Mouse (Mus musculus) CH12.LX (cell line): ENCODE results near the gene Psmd3. TPM values are rescaled to one million over a fixed set of nuclear protein-coding genes. Genes with fewer than 3 reads are reported as not detected.

Source experiments
- DNase-seq: peaks from one replicate; pipeline ENCODE4 v3.0.0-alpha.2; 2013; ENCODE audit errors: extremely low read depth
- H3K27ac ChIP-seq: 2 replicates; pipeline ENCODE4 v1.5.1; 2012; ENCODE audit warnings: low read depth, mild to moderate bottlenecking, control low read depth, moderate library complexity; ENCODE audit not compliant: insufficient read depth
- H3K27me3 ChIP-seq: replicated peaks from 2 replicates; pipeline ENCODE3; 2012; ENCODE audit warnings: inconsistent platforms
- H3K36me3 ChIP-seq, 2 experiments: replicated peaks in 1 of 2; 2 replicates each; pipeline versions ENCODE3 to v1.6.1; 2012; ENCODE audit warnings: inconsistent platforms in 1 of 2, low read length in 1 of 2, mild to moderate bottlenecking in 1 of 2, mixed read lengths in 1 of 2, moderate library complexity in 1 of 2; ENCODE audit not compliant: control insufficient read depth in 1 of 2, insufficient read depth in 1 of 2
- H3K4me1 ChIP-seq, 2 experiments: 2 replicates each; pipeline ENCODE4 v1.6.1; 2012; ENCODE audit warnings: inconsistent platforms in 1 of 2, moderate library complexity in 1 of 2; ENCODE audit not compliant: insufficient read depth in 2 of 2, control insufficient read depth in 1 of 2
- H3K4me2 ChIP-seq: 2 replicates; pipeline ENCODE4 v1.6.1; 2012; ENCODE audit warnings: low read depth, mild to moderate bottlenecking, control low read depth; ENCODE audit not compliant: poor library complexity, insufficient read depth, severe bottlenecking
- H3K4me3 ChIP-seq, 3 experiments: fragments of 150-350 bp in 1 of 3; sonication (generic) in 1 of 3; replicated peaks in 1 of 3; 2 replicates each; pipeline versions ENCODE3 to v1.5.1; 2011 to 2012; ENCODE audit warnings: low read depth in 2 of 3, low read length in 2 of 3, mild to moderate bottlenecking in 2 of 3, moderate library complexity in 2 of 3, control low read depth in 1 of 3, improper control_type of control experiment in 1 of 3, inconsistent platforms in 1 of 3, mixed read lengths in 1 of 3; ENCODE audit not compliant: poor library complexity in 1 of 3
- H3K79me2 ChIP-seq: replicated peaks from 2 replicates; pipeline ENCODE4 v1.6.1; 2012; ENCODE audit warnings: mild to moderate bottlenecking, moderate library complexity; ENCODE audit not compliant: control insufficient read depth, poor library complexity, insufficient read depth, severe bottlenecking; ENCODE audit errors: extremely low read depth
- H3K9ac ChIP-seq: 2 replicates; pipeline ENCODE4 v1.6.1; 2012; ENCODE audit warnings: low read depth, mild to moderate bottlenecking, control low read depth, moderate library complexity; ENCODE audit not compliant: insufficient read depth
- H3K9me3 ChIP-seq: replicated peaks from 2 replicates; pipeline ENCODE3; 2012; ENCODE audit warnings: low read length, inconsistent platforms, mixed read lengths
- CTCF ChIP-seq, 2 experiments: IDR thresholded peaks in 1 of 2; conservative IDR thresholded peaks in 1 of 2; 2 replicates each; pipeline ENCODE4 v1.5.1; 2011 to 2012; ENCODE audit warnings: low read depth in 2 of 2, low read length in 2 of 2, improper control_type of control experiment in 1 of 2, inconsistent platforms in 1 of 2, mild to moderate bottlenecking in 1 of 2, moderate library complexity in 1 of 2
- ELF1 ChIP-seq: IDR thresholded peaks from 2 replicates; pipeline ENCODE4 v1.6.1; 2014; ENCODE audit warnings: low read depth, mild to moderate bottlenecking, inconsistent platforms, low read length, improper control_type of control experiment
- EP300 ChIP-seq: IDR thresholded peaks from 2 replicates; pipeline ENCODE4 v1.6.1; 2011; ENCODE audit warnings: low read length, improper control_type of control experiment
- GABPA ChIP-seq: IDR thresholded peaks from 2 replicates; pipeline ENCODE4 v1.6.1; 2012; ENCODE audit warnings: low read depth, low read length, improper control_type of control experiment, inconsistent platforms; ENCODE audit not compliant: insufficient replicate concordance
- IRF4 ChIP-seq: IDR thresholded peaks from 2 replicates; pipeline ENCODE4 v1.6.1; 2014; ENCODE audit warnings: low read depth, mild to moderate bottlenecking, inconsistent platforms, low read length, improper control_type of control experiment
- JUN ChIP-seq: IDR thresholded peaks from 2 replicates; pipeline ENCODE4 v1.6.1; 2011; ENCODE audit warnings: low read depth, mild to moderate bottlenecking, low read length, improper control_type of control experiment, moderate library complexity; ENCODE audit not compliant: insufficient read depth
- JUND ChIP-seq: conservative IDR thresholded peaks from 2 replicates; pipeline ENCODE4 v1.6.1; 2011; ENCODE audit warnings: low read depth, low read length, improper control_type of control experiment
- KAT2A ChIP-seq: IDR thresholded peaks from 2 replicates; pipeline ENCODE4 v1.6.1; 2012; ENCODE audit warnings: low read length, improper control_type of control experiment, inconsistent platforms; ENCODE audit not compliant: insufficient replicate concordance
- MAFK ChIP-seq: IDR thresholded peaks from 2 replicates; pipeline ENCODE4 v1.6.1; 2011; ENCODE audit warnings: low read length, improper control_type of control experiment; ENCODE audit not compliant: insufficient replicate concordance
- MAZ ChIP-seq: IDR thresholded peaks from 2 replicates; pipeline ENCODE4 v1.6.1; 2012; ENCODE audit warnings: low read depth, mild to moderate bottlenecking, inconsistent platforms, low read length, improper control_type of control experiment, moderate library complexity
- MYC ChIP-seq: IDR thresholded peaks from 2 replicates; pipeline ENCODE4 v1.6.1; 2011; ENCODE audit warnings: low read depth, mild to moderate bottlenecking, improper control_type of control experiment, low read length
- NELFE ChIP-seq: IDR thresholded peaks from 2 replicates; pipeline ENCODE4 v1.6.1; 2011; ENCODE audit warnings: low read depth, low read length, improper control_type of control experiment
- NRF1 ChIP-seq: IDR thresholded peaks from 2 replicates; pipeline ENCODE4 v1.6.1; 2014; ENCODE audit warnings: low read depth, mild to moderate bottlenecking, inconsistent platforms, low read length, improper control_type of control experiment, moderate library complexity
- PAX5 ChIP-seq: IDR thresholded peaks from 2 replicates; pipeline ENCODE4 v1.6.1; 2012; ENCODE audit warnings: low read length, inconsistent platforms, mixed read lengths
- POLR2A ChIP-seq: IDR thresholded peaks from 2 replicates; pipeline ENCODE4 v1.6.1; 2011; ENCODE audit warnings: low read depth, mild to moderate bottlenecking, improper control_type of control experiment, low read length
- RAD21 ChIP-seq: IDR thresholded peaks from 2 replicates; pipeline ENCODE4 v1.6.1; 2011; ENCODE audit warnings: low read depth, mild to moderate bottlenecking, low read length, improper control_type of control experiment, moderate library complexity
- SMC3 ChIP-seq: IDR thresholded peaks from 2 replicates; pipeline ENCODE4 v1.6.1; 2011; ENCODE audit warnings: low read depth, low read length, improper control_type of control experiment
- TCF12 ChIP-seq: IDR thresholded peaks from 2 replicates; pipeline ENCODE4 v1.6.1; 2014; ENCODE audit warnings: low read depth, mild to moderate bottlenecking, inconsistent platforms, low read length, improper control_type of control experiment
- USF1 ChIP-seq: IDR thresholded peaks from 2 replicates; pipeline ENCODE4 v1.6.1; 2014; ENCODE audit warnings: low read depth, mild to moderate bottlenecking, inconsistent platforms, low read length, improper control_type of control experiment
- ZC3H11A ChIP-seq: IDR thresholded peaks from 2 replicates; pipeline ENCODE4 v1.6.1; 2012; ENCODE audit warnings: low read depth, mild to moderate bottlenecking, inconsistent platforms, low read length, improper control_type of control experiment
- ZKSCAN1 ChIP-seq: IDR thresholded peaks from 2 replicates; pipeline ENCODE4 v1.6.1; 2012; ENCODE audit warnings: low read depth, inconsistent platforms, low read length, improper control_type of control experiment, borderline replicate concordance
- ZNF384 ChIP-seq: IDR thresholded peaks from 2 replicates; pipeline ENCODE4 v1.6.1; 2012; ENCODE audit warnings: low read depth, low read length, improper control_type of control experiment, inconsistent platforms
- dilution Hi-C: fragments of 300-500 bp; cut with MboI; formaldehyde crosslinking; loops from 2 replicates; pipeline ENCODE4 v1.14.3; 2020; ENCODE audit warnings: low sequenced_read_pairs; ENCODE audit not compliant: extremely low pct_unique_long_range_greater_than_20kb, extremely low pct_ligation_motif_present
- in situ Hi-C: fragments of 300-500 bp; cut with MboI; formaldehyde crosslinking; loops from 3 replicates; pipeline ENCODE4 v1.14.3; 2019; ENCODE audit warnings: low sequenced_read_pairs, low pct_ligation_motif_present, low pct_unique_long_range_greater_than_20kb, mixed read lengths
- polyA plus RNA-seq: library from polyadenylated mRNA; unstranded; fragments of >175 nt; gene quantifications from 2 replicates; pipeline ENCODE4 v1.2.1, GENCODE M21; 2012; ENCODE audit warnings: low read depth; ENCODE audit not compliant: insufficient read length
- total RNA-seq, 2 experiments: library from RNA; depleted of rRNA; stranded (reverse); fragments of 300-350 nt in 1 of 2; fragments of >200 nt in 1 of 2; gene quantifications; 2 replicates each; pipeline ENCODE4 v1.2.3; 2012 to 2014

The Psmd3 gene
- total and polyA plus RNA-seq, 3 experiments: 166 to 354 (median 291) TPM

GRCm38 (mm10) chr11:98699911-98700310 is 17.6 kb downstream of the Psmd3 start:
- H3K4me2 ChIP-seq: no peak overlapping the region
- TF ChIP-seq JUND: no peak
- TF ChIP-seq CTCF (conservative IDR thresholded peaks at IDR 0.05 in 1 of 2, IDR thresholded peaks at IDR 0.05 in 1 of 2; ENCODE audit: low read depth in 2 of 2, low read length in 2 of 2): peak; percentile 86 to 98
- peak; percentile 52; the same call in 1 of the 2 replicates for TF ChIP-seq MAZ
- TF ChIP-seq RAD21: peak; percentile 98
- peak; percentile 78 for TF ChIP-seq ZC3H11A
- TF ChIP-seq USF1: no peak
- peak; percentile 96 for TF ChIP-seq SMC3
- 0 out of 2 replicates have a peak, but pooled peaks have one; percentile 17 for TF ChIP-seq POLR2A
- peak; percentile 50; the same call in 1 of the 2 replicates for TF ChIP-seq NELFE
- H3K9ac ChIP-seq: no peak overlapping the region
- peaks cover 27 to 49% of the 10 kb centered on the region in 2 experiments for H3K36me3 ChIP-seq
- H3K9me3 ChIP-seq: no peaks in the 10 kb centered on the region
- no peaks in the 10 kb centered on the region for H3K27me3 ChIP-seq
- peak; percentile 78 for DNase-seq
- no peaks in the 10 kb centered on the region for H3K79me2 ChIP-seq
- no peak overlapping the region for H3K4me3 ChIP-seq
- peaks cover 8 to 12% of the 10 kb centered on the region in 2 experiments; a peak in 3 of 4 replicates for H3K4me1 ChIP-seq
- dilution Hi-C loops (no loop called here), in situ Hi-C loops (loop anchor here (5.0 to 10.0 kb wide), 2 partner anchors 87 to 215 kb away; no protein-coding TSS in a partner anchor)
- H3K27ac ChIP-seq: no peak overlapping the region

- DNase-seq: no peak
- Histone ChIP-seq H3K9me3 (no peaks in the 10 kb centered on the region), H3K4me1 (peaks cover 8 to 12% of the 10 kb centered on the region in 2 experiments; a peak in 3 of 4 replicates), H3K79me2 (no peaks in the 10 kb centered on the region), H3K4me2 (no peak within 1 kb of the TSS), H3K4me3 (no peak within 1 kb of the TSS), H3K27me3 (no peaks in the 10 kb centered on the region), H3K36me3 (peaks cover 26 to 49% of the 10 kb centered on the region in 2 experiments), H3K27ac (no peak within 1 kb of the TSS), H3K9ac (no peak within 1 kb of the TSS)
- TF ChIP-seq TCF12: no peak
- TF ChIP-seq ZNF384: no peak
- TF ChIP-seq PAX5: no peak
- no peak for TF ChIP-seq NRF1
- TF ChIP-seq KAT2A: no peak
- TF ChIP-seq IRF4: no peak
- in situ Hi-C loops: no loop called here
- dilution Hi-C loops: no loop called here
These were observed 18.9 kb downstream of the Psmd3 start, which contains the start of gene Csf3 for GRCm38 (mm10) chr11:98701213-98701670. Gene Csf3, plus strand, starts transcription at chr11:98701263.

GRCm38 (mm10) chr11:98702323-98702722 is 20.0 kb downstream of the Psmd3 start:
- DNase-seq: no peak
- TF ChIP-seq EP300 (no peak), MYC (no peak), NELFE (no peak), MAFK (no peak), ELF1 (no peak), POLR2A (no peak), MAZ (no peak), ZKSCAN1 (no peak), JUN (no peak), GABPA (no peak)
- dilution Hi-C loops: no loop called here

More at GRCm38 (mm10) chr11:98702323-98702722, 20.0 kb downstream of the Psmd3 start:
- Histone ChIP-seq H3K4me2 (no peak overlapping the region), H3K4me1 (peaks cover 8 to 12% of the 10 kb centered on the region in 2 experiments; a peak in 3 of 4 replicates), H3K9ac (no peak overlapping the region), H3K9me3 (no peaks in the 10 kb centered on the region), H3K27ac (no peak overlapping the region), H3K27me3 (no peaks in the 10 kb centered on the region), H3K36me3 (peaks cover 32 to 49% of the 10 kb centered on the region in 2 experiments), H3K4me3 (no peak overlapping the region), H3K79me2 (no peaks in the 10 kb centered on the region)
- in situ Hi-C loops: no loop called here
